Mouse (Mus musculus) heart, postnatal 4 days (tissue): Measurements from ENCODE around the gene Sct. TPM values are rescaled to one million over a fixed set of nuclear protein-coding genes. Genes with fewer than 3 reads are reported as not detected.

Source experiments
- DNase-seq: peaks from one replicate; pipeline ENCODE4 v3.0.0; 2021
- total RNA-seq, 2 experiments: library from RNA; stranded (reverse); gene quantifications; 2 replicates each; pipeline ENCODE4 v1.2.3; 2021

Sct gene
- total RNA-seq, 2 experiments from 2014 or later = not detected

DNA sequence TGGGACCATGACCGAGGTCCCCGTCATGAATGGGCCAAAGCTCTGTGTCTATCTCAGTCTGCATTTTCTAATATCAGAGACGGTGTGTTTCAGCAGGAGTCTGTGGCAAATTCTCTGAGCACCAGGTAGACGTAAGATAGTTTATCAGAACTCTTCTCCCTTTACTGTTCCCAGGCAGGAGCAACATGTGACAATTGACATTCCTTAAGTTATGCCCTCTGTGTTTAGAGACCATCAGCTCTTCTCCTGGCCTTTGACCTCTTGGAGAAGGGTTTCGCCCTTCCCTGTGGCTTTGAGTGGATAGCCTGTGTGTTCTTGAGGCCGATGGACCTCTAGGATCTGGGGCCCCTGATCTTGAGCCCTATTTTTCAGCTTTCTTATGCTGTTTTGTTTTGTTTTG is 49.2 kb downstream of the Sct start:
- DNase-seq = no peak

Other genes starting within 250 kb of the Sct start
- under 1 TPM; 0.26 to 0.54 TPM for gene B4galnt4, start 218.0 kb downstream of the Sct start, total RNA-seq
- gene Pkp3, start 200.9 kb downstream of the Sct start, total RNA-seq = under 1 TPM in 1 of 2 experiments, not detected in 1; 0.23 TPM
- 1 to 10 TPM; 3.3 to 4.3 TPM for gene Sigirr, start 178.6 kb downstream of the Sct start, total RNA-seq
- gene Ano9, start 161.3 kb downstream of the Sct start, total RNA-seq = under 1 TPM in 1 of 2 experiments, not detected in 1; 0.20 TPM
- gene Ptdss2, start 156.8 kb downstream of the Sct start, total RNA-seq = 10 to 100 TPM; 40.2 to 42.5 TPM
- gene Rnh1, start 106.3 kb downstream of the Sct start, total RNA-seq = 10 to 100 TPM; 73.9 to 84.0 TPM
- gene Hras, start 85.1 kb downstream of the Sct start, total RNA-seq = 100 to 1,000 TPM; 105 to 119 TPM
- 1 to 10 TPM; 4.3 to 4.5 TPM for gene Lrrc56, start 85.0 kb downstream of the Sct start, total RNA-seq
- not detected for gene Lmntd2, start 65.1 kb downstream of the Sct start, total RNA-seq
- gene Rassf7, start 63.3 kb downstream of the Sct start, total RNA-seq = 1 to 10 TPM; 4.1 to 6.1 TPM
- gene Phrf1, start 50.3 kb downstream of the Sct start, total RNA-seq = 10 to 100 TPM; 44.3 to 52.2 TPM
- gene Irf7, start 12.7 kb downstream of the Sct start, total RNA-seq = 1 to 10 TPM; 1.3 to 1.4 TPM
- not detected for gene Cdhr5, start 2.3 kb downstream of the Sct start, total RNA-seq
- not detected for gene Drd4, start 12.9 kb upstream of the Sct start, total RNA-seq
- 10 to 100 TPM; 27.8 to 30.6 TPM for gene Deaf1, start 48.6 kb upstream of the Sct start, total RNA-seq
- gene Tmem80, start 48.6 kb upstream of the Sct start, total RNA-seq = 10 to 100 TPM; 15.9 to 16.3 TPM
- gene Eps8l2, start 59.7 kb upstream of the Sct start, total RNA-seq = 1 to 10 TPM; 1.9 TPM
- gene Taldo1, start 113.1 kb upstream of the Sct start, total RNA-seq = 100 to 1,000 TPM; 126 to 134 TPM
- gene Gatd1, start 135.0 kb upstream of the Sct start, total RNA-seq = 10 to 100 TPM; 12.5 to 12.9 TPM
- gene Cend1, start 150.4 kb upstream of the Sct start, total RNA-seq = 1 to 10 TPM; 1.5 to 1.6 TPM
- 10 to 100 TPM; 30.5 to 32.3 TPM for gene Slc25a22, start 158.8 kb upstream of the Sct start, total RNA-seq
- gene Pidd1, start 164.9 kb upstream of the Sct start, total RNA-seq = 1 to 10 TPM; 5.9 to 6.4 TPM
- gene Rplp2, start 168.2 kb upstream of the Sct start, total RNA-seq = 1,000 to 10,000 TPM; 1,146 to 1,184 TPM
- gene Pnpla2, start 176.1 kb upstream of the Sct start, total RNA-seq = 100 to 1,000 TPM; 118 to 127 TPM
- gene Cracr2b, start 182.0 kb upstream of the Sct start, total RNA-seq = 10 to 100 TPM; 17.6 to 20.1 TPM
- 100 to 1,000 TPM; 229 to 230 TPM for gene Cd151, start 188.3 kb upstream of the Sct start, total RNA-seq
- gene Polr2l, start 196.0 kb upstream of the Sct start, total RNA-seq = 10 to 100 TPM; 49.6 to 52.4 TPM
- 10 to 100 TPM; 37.2 to 38.0 TPM for gene Tspan4, start 196.1 kb upstream of the Sct start, total RNA-seq